Mouse (Mus musculus) MEL (cell line): Measurements from ENCODE around the gene Rps6kb2. TPM values are rescaled to one million over a fixed set of nuclear protein-coding genes. Genes with fewer than 3 reads are reported as not detected.

Experiments
- DNase-seq: peaks from one replicate; pipeline ENCODE4 v3.0.0; 2011; ENCODE audit warnings: low read depth, low spot score
- H3K27ac ChIP-seq: 2 replicates; pipeline ENCODE4 v1.5.1; 2012; ENCODE audit warnings: low read depth, mild to moderate bottlenecking, control low read depth, low read length, moderate library complexity; ENCODE audit not compliant: control insufficient read depth
- H3K27me3 ChIP-seq, 2 experiments: fragments of 150-350 bp in 1 of 2; sonication (generic) in 1 of 2; 2 replicates each; pipeline ENCODE4 v1.6.1; 2012; ENCODE audit warnings: low read length in 2 of 2, mild to moderate bottlenecking in 2 of 2, improper control_type of control experiment in 1 of 2, moderate library complexity in 1 of 2; ENCODE audit not compliant: insufficient read depth in 2 of 2, control insufficient read depth in 1 of 2
- H3K36me3 ChIP-seq, 2 experiments: 2 replicates each; pipeline ENCODE4 v1.6.1; 2012 to 2014; ENCODE audit warnings: low read length in 2 of 2, improper control_type of control experiment in 1 of 2, inconsistent platforms in 1 of 2, mild to moderate bottlenecking in 1 of 2; ENCODE audit not compliant: insufficient read depth in 2 of 2, control insufficient read depth in 1 of 2
- H3K4me1 ChIP-seq, 2 experiments: fragments of 150-350 bp in 1 of 2; sonication (generic) in 1 of 2; 2 replicates each; pipeline ENCODE4 v1.6.1; 2012; ENCODE audit warnings: low read length in 2 of 2, improper control_type of control experiment in 1 of 2, mild to moderate bottlenecking in 1 of 2; ENCODE audit not compliant: insufficient read depth in 2 of 2, control insufficient read depth in 1 of 2
- H3K4me3 ChIP-seq, 2 experiments: fragments of 150-350 bp in 1 of 2; sonication (generic) in 1 of 2; 2 replicates each; pipeline ENCODE4 v1.5.1; 2012; ENCODE audit warnings: low read depth in 2 of 2, low read length in 2 of 2, mild to moderate bottlenecking in 2 of 2, moderate library complexity in 2 of 2, control low read depth in 1 of 2, improper control_type of control experiment in 1 of 2; ENCODE audit not compliant: control insufficient read depth in 1 of 2, insufficient read depth in 1 of 2
- H3K79me2 ChIP-seq: 2 replicates; pipeline ENCODE4 v1.6.1; 2012; ENCODE audit warnings: mild to moderate bottlenecking, low read length, moderate library complexity; ENCODE audit not compliant: control insufficient read depth, poor library complexity, insufficient read depth
- H3K9ac ChIP-seq: 2 replicates; pipeline ENCODE4 v1.6.1; 2012; ENCODE audit warnings: low read depth, mild to moderate bottlenecking, control low read depth, low read length, moderate library complexity; ENCODE audit not compliant: control insufficient read depth, poor library complexity, severe bottlenecking
- H3K9me3 ChIP-seq: fragments of 150-350 bp; sonication (generic); replicated peaks from 2 replicates; pipeline ENCODE4 v1.6.1; 2012; ENCODE audit warnings: mild to moderate bottlenecking, low read length, improper control_type of control experiment, moderate library complexity; ENCODE audit not compliant: insufficient read depth
- CHD1 ChIP-seq: IDR thresholded peaks from 2 replicates; pipeline ENCODE4 v1.6.1; 2012; ENCODE audit warnings: low read depth, mild to moderate bottlenecking, inconsistent platforms, low read length, improper control_type of control experiment
- CTCF ChIP-seq, 3 experiments: IDR thresholded peaks in 2 of 3; conservative IDR thresholded peaks in 1 of 3; 2 replicates each; pipeline ENCODE4 v1.5.1; 2011 to 2012; ENCODE audit warnings: low read length in 3 of 3, low read depth in 2 of 3, mild to moderate bottlenecking in 2 of 3, improper control_type of control experiment in 1 of 3, inconsistent platforms in 1 of 3, mixed read lengths in 1 of 3, moderate library complexity in 1 of 3; ENCODE audit not compliant: control insufficient read depth in 1 of 3, insufficient read depth in 1 of 3, poor library complexity in 1 of 3, severe bottlenecking in 1 of 3
- E2F4 ChIP-seq: IDR thresholded peaks from 2 replicates; pipeline ENCODE4 v1.6.1; 2011; ENCODE audit warnings: low read depth, low read length, improper control_type of control experiment, borderline replicate concordance
- ELF1 ChIP-seq: IDR thresholded peaks from 2 replicates; pipeline ENCODE4 v1.6.1; 2014; ENCODE audit warnings: low read depth, mild to moderate bottlenecking, inconsistent platforms, low read length, improper control_type of control experiment, moderate library complexity
- HCFC1 ChIP-seq: IDR thresholded peaks from 2 replicates; pipeline ENCODE4 v1.6.1; 2012; ENCODE audit warnings: low read depth, mild to moderate bottlenecking, inconsistent platforms, low read length, improper control_type of control experiment, moderate library complexity
- JUND ChIP-seq: IDR thresholded peaks from 2 replicates; pipeline ENCODE4 v1.6.1; 2011; ENCODE audit warnings: low read depth, mild to moderate bottlenecking, improper control_type of control experiment, low read length
- MAFK ChIP-seq: IDR thresholded peaks from 2 replicates; pipeline ENCODE4 v1.6.1; 2011; ENCODE audit warnings: low read depth, mild to moderate bottlenecking, low read length, improper control_type of control experiment, borderline replicate concordance
- MAX ChIP-seq: IDR thresholded peaks from 2 replicates; pipeline ENCODE4 v1.6.1; 2011; ENCODE audit warnings: low read length, improper control_type of control experiment
- MEF2A ChIP-seq: IDR thresholded peaks from 2 replicates; pipeline ENCODE4 v1.6.1; 2014; ENCODE audit warnings: low read depth, mild to moderate bottlenecking, inconsistent platforms, low read length, improper control_type of control experiment; ENCODE audit not compliant: poor library complexity, insufficient replicate concordance, severe bottlenecking; ENCODE audit errors: extremely low read depth
- MYB ChIP-seq: IDR thresholded peaks from 2 replicates; pipeline ENCODE4 v1.6.1; 2011; ENCODE audit warnings: mild to moderate bottlenecking, low read depth, low read length, improper control_type of control experiment
- POLR2A ChIP-seq, 2 experiments: IDR thresholded peaks; 2 replicates each; pipeline ENCODE4 v1.6.1; 2011 to 2012; ENCODE audit warnings: low read length in 2 of 2, mild to moderate bottlenecking in 2 of 2, control low read depth in 1 of 2, improper control_type of control experiment in 1 of 2, low read depth in 1 of 2, moderate library complexity in 1 of 2; ENCODE audit not compliant: control insufficient read depth in 1 of 2, insufficient read depth in 1 of 2, poor library complexity in 1 of 2
- RAD21 ChIP-seq: IDR thresholded peaks from 2 replicates; pipeline ENCODE4 v1.6.1; 2011; ENCODE audit warnings: mild to moderate bottlenecking, low read depth, low read length, improper control_type of control experiment
- SMC3 ChIP-seq: IDR thresholded peaks from 2 replicates; pipeline ENCODE4 v1.6.1; 2011; ENCODE audit warnings: low read depth, low read length, improper control_type of control experiment
- TCF12 ChIP-seq: IDR thresholded peaks from 2 replicates; pipeline ENCODE4 v1.6.1; 2014; ENCODE audit warnings: low read depth, mild to moderate bottlenecking, inconsistent platforms, low read length, improper control_type of control experiment, moderate library complexity
- UBTF ChIP-seq: IDR thresholded peaks from 2 replicates; pipeline ENCODE4 v1.6.1; 2012; ENCODE audit warnings: low read depth, mild to moderate bottlenecking, inconsistent platforms, low read length, improper control_type of control experiment, moderate library complexity, borderline replicate concordance; ENCODE audit not compliant: insufficient read depth
- polyA plus RNA-seq, 2 experiments: library from polyadenylated mRNA; stranded (reverse) in 1 of 2; unstranded in 1 of 2; fragments of >175 nt in 1 of 2; fragments of >200 nt in 1 of 2; gene quantifications; 2 replicates each; pipeline versions ENCODE4 v1.2.1 to v1.2.4; 2012; ENCODE audit warnings: low replicate concordance in 2 of 2, low read depth in 1 of 2; ENCODE audit not compliant: insufficient read length in 2 of 2, insufficient read depth in 1 of 2, missing spikeins in 1 of 2
- total RNA-seq: library from RNA; depleted of rRNA; stranded (reverse); fragments of 300-350 nt; gene quantifications from 2 replicates; pipeline ENCODE4 v1.2.3, GENCODE M21; 2012

Rps6kb2 gene
- total and polyA plus RNA-seq, 3 experiments, result 8.7 to 19.8 TPM; not detected in 1

- DNase-seq, result no peak
- H3K27ac ChIP-seq, result no peak overlapping the region
- H3K4me1 ChIP-seq, result peaks cover 0 to under 1% of the 10 kb centered on the region in 2 experiments; a peak in 3 of 4 replicates
- no peak overlapping the region for H3K9ac ChIP-seq
- H3K9me3 ChIP-seq, result no peaks in the 10 kb centered on the region
- peaks cover 0 to 4% of the 10 kb centered on the region in 2 experiments; a peak in 2 of 4 replicates for H3K36me3 ChIP-seq
- no peak for TF ChIP-seq CTCF (IDR thresholded peaks at IDR 0.05 in 2 of 3, conservative IDR thresholded peaks at IDR 0.05 in 1 of 3; ENCODE audit: control insufficient read depth in 1 of 3, insufficient read depth in 1 of 3, low read depth in 2 of 3, low read length in 3 of 3, poor library complexity in 1 of 3, severe bottlenecking in 1 of 3)
- no peak for TF ChIP-seq MAX
- no peak for TF ChIP-seq RAD21
- TF ChIP-seq ELF1, result no peak
- no peak for TF ChIP-seq MEF2A
- peaks cover 4% of the 10 kb centered on the region; the same call in 1 of the 2 replicates for H3K79me2 ChIP-seq
- no peaks in the 10 kb centered on the region for H3K27me3 ChIP-seq
- H3K4me3 ChIP-seq, result no peak overlapping the region
Observed at GRCm38 (mm10) chr19:4130106-4130505, 33.0 kb downstream of the Rps6kb2 start.

- no peak for DNase-seq
- peaks cover 2 to 6% of the 10 kb centered on the region in 2 experiments for H3K4me1 ChIP-seq
- H3K27ac ChIP-seq, result no peak overlapping the region
- H3K27me3 ChIP-seq, result no peaks in the 10 kb centered on the region
- TF ChIP-seq POLR2A (IDR thresholded peaks at IDR 0.05; ENCODE audit: control insufficient read depth in 1 of 2, insufficient read depth in 1 of 2, low read depth in 1 of 2, low read length in 2 of 2, poor library complexity in 1 of 2) (no peak), JUND (no peak), UBTF (no peak), E2F4 (no peak), CHD1 (no peak), SMC3 (no peak), TCF12 (no peak), CTCF (IDR thresholded peaks at IDR 0.05 in 2 of 3, conservative IDR thresholded peaks at IDR 0.05 in 1 of 3; ENCODE audit: control insufficient read depth in 1 of 3, insufficient read depth in 1 of 3, low read depth in 2 of 3, low read length in 3 of 3, poor library complexity in 1 of 3, severe bottlenecking in 1 of 3) (no peak), MAX (no peak), MYB (no peak), MAFK (no peak), HCFC1 (no peak)
- no peak overlapping the region for H3K9ac ChIP-seq
- H3K4me3 ChIP-seq, result no peak overlapping the region
- peaks cover 4% of the 10 kb centered on the region; the same call in 1 of the 2 replicates for H3K79me2 ChIP-seq
- no peaks in the 10 kb centered on the region for H3K9me3 ChIP-seq
- H3K36me3 ChIP-seq, result peaks cover 0 to 11% of the 10 kb centered on the region in 2 experiments; a peak in 2 of 4 replicates
Observed at GRCm38 (mm10) chr19:4129462-4129861, 33.7 kb downstream of the Rps6kb2 start.
